Mouse (Mus musculus) intestine, embryonic 16.5 days (tissue): ENCODE results near the gene Ldb2. TPM values are rescaled to one million over a fixed set of nuclear protein-coding genes. Genes with fewer than 3 reads are reported as not detected.

Experiments used
- ATAC-seq: fragments of 200-750 bp; cut with Nextera tagmentation; 2 replicates; pipeline ENCODE4 v1.8.0; 2017; ENCODE audit warnings: moderate TSS enrichment, moderate library complexity
- H3K27ac ChIP-seq: fragments of 300-500 bp; sonication (generic); 2 replicates; pipeline ENCODE4 v1.5.1; 2014; ENCODE audit warnings: mild to moderate bottlenecking, low read length
- H3K27me3 ChIP-seq: fragments of 300-500 bp; sonication (generic); replicated peaks from 2 replicates; pipeline ENCODE4 v1.6.1; 2014; ENCODE audit warnings: low read length, control low read depth, mixed read lengths; ENCODE audit not compliant: control insufficient read depth, insufficient read depth
- H3K36me3 ChIP-seq: fragments of 300-500 bp; sonication (generic); 2 replicates; pipeline ENCODE4 v1.6.1; 2014; ENCODE audit warnings: low read length, control low read depth; ENCODE audit not compliant: control insufficient read depth, insufficient read depth
- H3K4me1 ChIP-seq: fragments of 300-500 bp; sonication (generic); 2 replicates; pipeline ENCODE4 v1.6.1; 2014; ENCODE audit warnings: low read length, control low read depth, mixed read lengths; ENCODE audit not compliant: control insufficient read depth, insufficient read depth
- H3K4me2 ChIP-seq: fragments of 300-500 bp; sonication (generic); 2 replicates; pipeline ENCODE4 v1.6.1; 2014; ENCODE audit warnings: low read depth, low read length, control low read depth
- H3K4me3 ChIP-seq: fragments of 300-500 bp; sonication (generic); 2 replicates; pipeline ENCODE4 v1.5.1; 2014; ENCODE audit warnings: mild to moderate bottlenecking, low read length
- H3K9ac ChIP-seq: fragments of 300-500 bp; sonication (generic); 2 replicates; pipeline ENCODE4 v1.6.1; 2014; ENCODE audit warnings: low read depth, low read length
- H3K9me3 ChIP-seq: fragments of 300-500 bp; sonication (generic); 2 replicates; pipeline ENCODE4 v1.6.1; 2016; ENCODE audit warnings: low read length, control low read depth; ENCODE audit not compliant: control insufficient read depth
- WGBS: fragments of 180-500 bp; shearing (Covaris S2); extraction: QIAGEN DNeasy Blood & Tissue Kit; methylation state at CpG from one replicate; pipeline ENCODE4 v1.1.7; 2014; 5-methylcytosine and 5-hydroxymethylcytosine counted together
- polyA plus RNA-seq: library from polyadenylated mRNA; unstranded; fragments of >200 nt; fragmentation: Nextera tagmentation; extraction: Ambion mirVana; gene quantifications from 2 replicates; pipeline ENCODE4 v1.2.1, GENCODE M21; 2015

Gene Ldb2
- polyA plus RNA-seq, 1 experiment from 2014 or later, result 35.9 TPM

GRCm38 (mm10) chr5:44593522-44594218, 205.8 kb downstream of the Ldb2 start:
- Histone ChIP-seq H3K36me3 (no peaks in the 10 kb centered on the region), H3K27me3 (no peaks in the 10 kb centered on the region), H3K4me1 (peaks cover 2% of the 10 kb centered on the region; the same call in 1 of the 2 replicates), H3K9me3 (no peaks in the 10 kb centered on the region), H3K4me3 (no peak overlapping the region), H3K27ac (peak overlapping the region; percentile 31), H3K9ac (0 out of 2 replicates have a peak overlapping the region, but pooled peaks have one; percentile 11), H3K4me2 (no peak overlapping the region)
- WGBS, result 52% methylated on average over 15 of the region's 15 CpGs
- ATAC-seq, result peak; percentile 33; the same call in 1 of the 2 replicates

- H3K4me2 ChIP-seq, result no peak overlapping the region
- no peaks in the 10 kb centered on the region for H3K9me3 ChIP-seq
- H3K4me3 ChIP-seq, result no peak overlapping the region
- no peaks in the 10 kb centered on the region for H3K36me3 ChIP-seq
- H3K27ac ChIP-seq, result no peak overlapping the region
- ATAC-seq, result no peak
- peaks cover 11% of the 10 kb centered on the region for H3K4me1 ChIP-seq
- 78% methylated on average over 3 of the region's 3 CpGs for WGBS
- H3K9ac ChIP-seq, result no peak overlapping the region
- no peaks in the 10 kb centered on the region for H3K27me3 ChIP-seq
Measured at GRCm38 (mm10) chr5:44590750-44591149, 208.7 kb downstream of the Ldb2 start.

GRCm38 (mm10) chr5:44589318-44589717, 210.2 kb downstream of the Ldb2 start:
- Histone ChIP-seq H3K9ac (no peak overlapping the region), H3K4me2 (no peak overlapping the region), H3K27me3 (no peaks in the 10 kb centered on the region), H3K4me1 (peaks cover 11% of the 10 kb centered on the region), H3K27ac (no peak overlapping the region), H3K36me3 (no peaks in the 10 kb centered on the region), H3K4me3 (no peak overlapping the region), H3K9me3 (no peaks in the 10 kb centered on the region)
- 28% methylated on average over 1 of the region's 1 CpGs for WGBS
- ATAC-seq, result no peak

- no peaks in the 10 kb centered on the region for H3K9me3 ChIP-seq
- no peaks in the 10 kb centered on the region for H3K36me3 ChIP-seq
- no peak overlapping the region for H3K27ac ChIP-seq
- H3K27me3 ChIP-seq, result no peaks in the 10 kb centered on the region
- no peak overlapping the region for H3K4me2 ChIP-seq
- no peak overlapping the region for H3K4me3 ChIP-seq
- H3K9ac ChIP-seq, result no peak overlapping the region
- ATAC-seq, result no peak; the same call in 1 of the 2 replicates
- WGBS, result 38% methylated on average over 5 of the region's 5 CpGs
- peaks cover 9% of the 10 kb centered on the region; the same call in 1 of the 2 replicates for H3K4me1 ChIP-seq
Measured at GRCm38 (mm10) chr5:44586571-44586970, 212.9 kb downstream of the Ldb2 start.

GRCm38 (mm10) chr5:44579899-44580459, 219.5 kb downstream of the Ldb2 start:
- H3K27ac ChIP-seq, result 0 out of 2 replicates have a peak overlapping the region, but pooled peaks have one; percentile 2

GRCm38 (mm10) chr5:44576682-44577349, 222.7 kb downstream of the Ldb2 start:
- Histone ChIP-seq H3K9ac (no peak overlapping the region), H3K27me3 (no peaks in the 10 kb centered on the region), H3K9me3 (no peaks in the 10 kb centered on the region), H3K4me1 (peaks cover 8% of the 10 kb centered on the region), H3K4me3 (no peak overlapping the region), H3K27ac (no peak overlapping the region), H3K36me3 (no peaks in the 10 kb centered on the region), H3K4me2 (no peak overlapping the region)
- no peak for ATAC-seq
- WGBS, result 43% methylated on average over 2 of the region's 2 CpGs

More at GRCm38 (mm10) chr5:44579899-44580459, 219.5 kb downstream of the Ldb2 start:
- Histone ChIP-seq H3K36me3 (no peaks in the 10 kb centered on the region), H3K4me2 (no peak overlapping the region), H3K9me3 (no peaks in the 10 kb centered on the region), H3K4me3 (no peak overlapping the region), H3K9ac (no peak overlapping the region), H3K27me3 (no peaks in the 10 kb centered on the region), H3K4me1 (peaks cover 8% of the 10 kb centered on the region)
- WGBS, result 64% methylated on average over 10 of the region's 10 CpGs
- ATAC-seq, result no peak

GRCm38 (mm10) chr5:44574681-44575080, 224.8 kb downstream of the Ldb2 start:
- no peaks in the 10 kb centered on the region for H3K36me3 ChIP-seq
- no peak for ATAC-seq
- no peak overlapping the region for H3K4me2 ChIP-seq
- no peak overlapping the region for H3K4me3 ChIP-seq
- H3K9me3 ChIP-seq, result no peaks in the 10 kb centered on the region
- no peak overlapping the region for H3K27ac ChIP-seq
- 97% methylated on average over 1 of the region's 1 CpGs for WGBS
- no peaks in the 10 kb centered on the region for H3K27me3 ChIP-seq
- H3K9ac ChIP-seq, result no peak overlapping the region
- peaks cover 3% of the 10 kb centered on the region; the same call in 1 of the 2 replicates for H3K4me1 ChIP-seq

- Histone ChIP-seq H3K27ac (no peak overlapping the region), H3K4me1 (0 out of 2 replicates have a peak, but pooled peaks cover 3% of the 10 kb centered on the region), H3K9ac (no peak overlapping the region), H3K4me2 (no peak overlapping the region), H3K27me3 (no peaks in the 10 kb centered on the region), H3K4me3 (no peak overlapping the region), H3K36me3 (no peaks in the 10 kb centered on the region), H3K9me3 (no peaks in the 10 kb centered on the region)
- no peak for ATAC-seq
- WGBS, result 73% methylated on average over 11 of the region's 11 CpGs
Measured at GRCm38 (mm10) chr5:44553765-44554352, 245.6 kb downstream of the Ldb2 start.

GRCm38 (mm10) chr5:44553155-44553554, 246.3 kb downstream of the Ldb2 start:
- H3K27me3 ChIP-seq, result no peaks in the 10 kb centered on the region
- no peaks in the 10 kb centered on the region for H3K9me3 ChIP-seq
- H3K27ac ChIP-seq, result no peak overlapping the region
- ATAC-seq, result no peak
- H3K4me3 ChIP-seq, result no peak overlapping the region
- no peak overlapping the region for H3K4me2 ChIP-seq
- H3K9ac ChIP-seq, result no peak overlapping the region
- H3K36me3 ChIP-seq, result no peaks in the 10 kb centered on the region
- 0 out of 2 replicates have a peak, but pooled peaks cover 3% of the 10 kb centered on the region for H3K4me1 ChIP-seq
